Mouse (Mus musculus): ENCODE measurements at regions not wholly inside any gene's neighbourhood (a gene's known extent, or its start where the extent isn't known, plus 50 kb on each side); places are given as distances from the start of the nearest gene placed in this dataset.

DNA sequence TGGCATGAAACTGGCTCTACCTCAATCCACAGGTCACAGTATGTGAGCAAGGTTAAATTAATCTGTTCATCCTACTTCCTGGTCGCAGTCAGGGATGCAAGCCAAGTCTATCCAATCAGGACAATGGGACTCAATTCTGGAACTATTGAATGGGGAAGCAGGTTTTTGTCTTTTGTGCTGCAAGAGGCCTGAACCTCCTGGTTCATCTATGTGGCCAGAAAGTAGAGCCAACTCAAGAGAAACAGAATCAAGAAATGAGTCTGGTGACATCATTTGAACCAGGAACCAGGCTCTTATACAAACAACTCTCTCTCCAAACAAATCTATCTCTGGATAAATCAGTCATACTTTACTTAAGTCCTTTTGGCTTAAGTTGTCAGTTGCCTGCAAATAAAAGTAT, 294.7 kb upstream of the Usp25 start:
- DNase-seq (ENCODE audit: low read depth, low spot score): no peak

- no peak for DNase-seq (ENCODE audit: low read depth, low spot score)
These were observed 295.4 kb upstream of the Usp25 start for GRCm38 (mm10) chr16:76718147-76718546.

DNA sequence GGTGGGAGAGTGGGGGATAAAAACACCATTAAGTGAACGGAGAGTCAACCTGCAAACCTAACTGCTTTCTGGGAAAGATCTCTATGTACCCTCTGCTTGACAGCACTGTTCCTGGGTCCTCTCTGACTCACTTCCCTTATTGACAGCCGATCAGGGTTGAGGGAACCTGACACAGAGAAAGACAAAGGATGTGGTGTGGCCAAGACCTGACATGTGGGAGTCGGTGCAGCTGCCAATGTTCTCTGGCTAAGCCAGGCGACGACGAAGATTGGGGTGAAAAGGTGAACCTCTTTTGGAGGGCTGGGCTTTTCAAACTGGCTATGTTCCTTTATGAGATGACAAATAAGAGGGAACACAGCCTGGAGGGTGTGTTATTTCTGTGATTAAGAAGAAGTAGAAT, 318.6 kb upstream of the Usp25 start:
- DNase-seq (ENCODE audit: low read depth, low spot score): no peak

DNA sequence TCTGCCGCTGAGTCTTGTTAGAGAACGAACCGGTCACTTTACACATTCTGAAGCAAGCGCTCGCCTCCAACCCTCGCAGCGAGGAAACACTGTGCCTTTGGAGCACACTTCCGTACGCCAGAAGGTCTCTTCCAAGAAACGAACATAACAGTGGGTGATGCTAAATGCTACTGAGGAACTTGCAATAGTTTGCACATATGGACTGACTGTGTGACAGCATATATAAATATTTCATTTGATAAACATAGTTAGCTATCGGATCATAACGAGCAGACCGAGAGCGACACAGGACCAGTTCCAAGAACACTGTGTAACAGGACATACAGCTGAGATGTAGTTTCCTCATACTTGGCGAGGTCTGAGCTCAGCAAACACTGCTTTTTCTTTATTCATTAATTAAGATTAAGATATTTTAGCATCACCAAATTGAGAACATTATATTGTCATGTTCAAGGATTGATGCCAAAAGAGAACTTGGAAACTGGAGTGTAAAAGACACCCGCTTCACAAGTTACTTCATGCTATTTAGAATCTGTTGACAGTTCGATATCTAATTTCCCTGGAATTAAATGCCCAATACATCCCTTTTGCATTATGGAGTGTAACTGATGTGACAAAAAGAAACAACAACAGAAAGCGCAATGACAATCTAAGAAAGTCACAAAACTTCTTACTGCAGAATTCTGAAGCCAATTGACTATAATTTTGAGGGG, 314.3 kb upstream of the Nrip1 start:
- no peak for DNase-seq (ENCODE audit: low read depth, low spot score)

DNA sequence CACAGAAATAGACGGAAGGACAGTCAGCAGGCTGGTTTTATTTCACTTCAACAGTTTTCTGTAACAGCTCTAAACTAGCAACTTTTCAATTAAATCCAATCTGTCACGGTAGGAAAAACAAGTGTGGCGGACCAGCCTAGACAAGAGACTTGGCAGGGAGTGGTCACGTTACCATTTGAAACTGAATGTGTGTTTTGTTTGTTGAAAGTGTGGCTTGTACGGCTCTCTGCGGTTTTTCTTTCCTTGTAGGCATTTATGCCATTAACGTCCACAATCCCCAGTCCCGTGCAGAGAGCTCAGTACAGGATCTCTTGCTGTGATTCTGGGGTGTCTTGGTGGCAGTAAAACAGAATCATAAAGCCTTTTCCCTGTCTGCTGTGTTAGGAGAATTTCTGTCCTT, 311.9 kb upstream of the Nrip1 start:
- no peak for DNase-seq (ENCODE audit: low read depth, low spot score)

- DNase-seq (ENCODE audit: low read depth, low spot score): peak; percentile 5
These were observed 306.7 kb upstream of the Nrip1 start for GRCm38 (mm10) chr16:76680061-76680911.

DNA sequence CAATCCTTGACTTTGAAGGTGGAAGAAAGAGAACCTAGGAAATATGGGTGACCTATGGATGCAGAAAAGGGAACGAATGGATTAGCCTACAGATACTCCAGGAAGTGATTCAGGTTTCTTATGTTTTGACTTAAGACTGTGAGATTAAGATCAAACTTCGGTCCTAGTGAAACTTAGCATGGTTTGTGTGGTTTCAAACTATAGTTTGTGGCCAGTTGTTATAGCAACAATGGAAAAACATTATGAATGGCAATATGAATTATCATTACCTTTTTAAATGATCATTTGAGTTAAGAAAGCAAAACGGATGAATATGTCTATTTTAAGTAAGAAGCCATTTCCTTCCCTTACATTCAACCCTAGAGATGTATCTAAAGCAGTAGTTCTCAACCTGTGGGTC, 305.3 kb upstream of the Nrip1 start:
- DNase-seq (ENCODE audit: low read depth, low spot score): no peak

- no peak for DNase-seq (ENCODE audit: low read depth, low spot score)
These were observed 296.2 kb upstream of the Nrip1 start for GRCm38 (mm10) chr16:76669795-76670194.

GRCm38 (mm10) chr16:76667046-76667445, 293.4 kb upstream of the Nrip1 start:
- no peak for DNase-seq (ENCODE audit: low read depth, low spot score)

DNA sequence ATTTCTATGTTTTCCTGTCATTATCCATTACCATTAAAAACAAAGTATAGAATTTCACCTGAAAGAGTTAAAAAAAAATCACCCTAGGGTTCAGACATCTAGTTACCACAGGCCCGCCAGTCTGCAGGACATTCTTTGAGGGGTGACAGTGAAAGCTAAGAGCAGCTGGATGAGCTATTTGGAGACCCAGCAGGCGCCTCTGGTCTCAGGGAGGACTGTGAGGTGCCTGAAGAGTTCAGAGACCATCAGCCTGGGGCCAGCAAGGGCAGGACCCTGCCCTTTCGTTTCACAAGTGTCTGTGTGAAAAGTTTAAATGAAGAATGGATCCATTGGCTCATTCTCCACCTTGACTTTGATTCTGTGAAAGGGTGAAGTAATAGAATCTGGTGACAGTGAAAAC, 281.5 kb upstream of the Nrip1 start:
- no peak for DNase-seq (ENCODE audit: low read depth, low spot score)

- no peak for DNase-seq (ENCODE audit: low read depth, low spot score)
These were observed 270.7 kb upstream of the Nrip1 start for GRCm38 (mm10) chr16:76644281-76644680.

DNA sequence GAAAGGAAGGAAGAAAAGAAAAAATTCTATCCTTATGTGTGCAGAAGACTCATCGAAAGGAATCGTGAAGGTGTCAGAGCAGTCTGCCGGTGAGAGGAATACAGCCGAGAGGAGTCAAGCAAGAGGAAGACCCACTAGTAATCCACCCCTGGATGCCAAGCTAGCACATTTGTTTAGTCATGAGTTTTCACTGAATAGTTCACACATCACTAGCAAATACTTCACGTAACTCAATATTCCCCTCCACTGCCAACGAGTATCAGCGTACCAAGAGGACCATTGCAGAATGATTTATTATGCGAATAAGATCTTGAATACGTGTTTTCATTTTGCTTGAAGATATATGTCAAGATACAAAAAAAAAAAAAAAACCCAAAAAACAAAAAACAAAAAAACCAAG, 270.2 kb upstream of the Nrip1 start:
- no peak for DNase-seq (ENCODE audit: low read depth, low spot score)

DNA sequence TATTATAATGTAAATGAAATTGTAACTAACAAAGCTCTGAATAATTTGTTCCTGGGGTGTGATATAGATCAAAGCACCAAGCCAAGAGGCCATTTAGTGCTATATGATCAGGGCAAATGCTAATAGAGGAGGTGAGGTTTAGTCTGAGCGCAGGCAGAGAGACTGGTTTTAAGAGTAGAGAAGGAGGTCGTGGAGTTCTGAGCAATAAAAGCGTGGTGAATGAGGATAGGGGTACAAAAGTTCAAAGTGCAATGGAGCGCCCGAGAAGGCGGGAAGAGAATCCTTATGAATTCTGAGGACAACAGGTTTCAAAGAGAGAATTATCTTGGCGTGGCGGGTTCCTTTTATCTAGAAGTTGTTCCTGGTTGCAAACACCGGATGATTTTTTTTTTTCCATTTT, 261.5 kb upstream of the Nrip1 start:
- no peak for DNase-seq (ENCODE audit: low read depth, low spot score)

DNA sequence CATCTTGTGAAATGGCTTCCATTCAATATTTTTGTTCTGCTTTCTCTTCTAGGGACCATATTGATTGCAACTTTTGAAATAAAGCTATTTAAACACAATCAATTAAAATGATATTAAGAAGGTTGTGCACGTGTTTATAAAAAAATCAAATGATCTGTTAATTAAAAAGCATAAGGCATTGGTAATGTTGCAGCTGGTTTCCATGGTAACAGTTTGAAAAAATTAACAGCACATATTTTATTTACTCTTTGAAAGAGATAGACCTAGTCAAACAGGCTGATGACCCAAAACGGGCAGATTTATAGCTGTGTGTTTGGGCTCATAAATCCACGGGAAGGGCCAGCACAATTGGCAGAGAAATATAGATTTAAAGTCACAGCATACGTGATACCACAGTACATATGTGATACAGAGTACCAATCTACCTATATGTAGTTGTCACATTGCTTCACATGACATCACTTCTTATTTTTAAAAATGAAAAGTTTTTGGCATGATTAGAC, 260.6 kb upstream of the Nrip1 start:
- no peak for DNase-seq (ENCODE audit: low read depth, low spot score)

DNA sequence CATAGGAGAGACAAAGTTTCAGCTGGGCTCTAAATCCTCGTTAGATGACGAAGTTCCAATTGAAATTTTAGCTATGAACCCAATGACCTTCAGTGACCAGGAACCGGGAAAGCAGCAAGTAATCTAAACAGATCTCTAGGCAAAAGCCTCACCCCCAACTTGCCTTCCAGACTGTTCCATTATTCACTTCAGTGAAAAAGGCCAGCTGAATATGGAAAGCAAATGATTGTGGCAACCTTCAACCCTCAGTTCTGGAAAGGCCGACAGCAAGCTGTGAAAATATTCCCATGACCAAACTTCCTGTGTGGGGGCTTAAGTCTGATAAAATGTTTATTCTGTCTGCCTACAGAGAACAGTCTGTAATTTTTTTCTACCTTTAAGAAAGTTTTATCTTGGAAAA, 252.5 kb upstream of the Nrip1 start:
- no peak for DNase-seq (ENCODE audit: low read depth, low spot score)

- DNase-seq (ENCODE audit: low read depth, low spot score): peak; percentile 42
These were observed 248.1 kb upstream of the Nrip1 start for GRCm38 (mm10) chr16:76621715-76622114.

DNA sequence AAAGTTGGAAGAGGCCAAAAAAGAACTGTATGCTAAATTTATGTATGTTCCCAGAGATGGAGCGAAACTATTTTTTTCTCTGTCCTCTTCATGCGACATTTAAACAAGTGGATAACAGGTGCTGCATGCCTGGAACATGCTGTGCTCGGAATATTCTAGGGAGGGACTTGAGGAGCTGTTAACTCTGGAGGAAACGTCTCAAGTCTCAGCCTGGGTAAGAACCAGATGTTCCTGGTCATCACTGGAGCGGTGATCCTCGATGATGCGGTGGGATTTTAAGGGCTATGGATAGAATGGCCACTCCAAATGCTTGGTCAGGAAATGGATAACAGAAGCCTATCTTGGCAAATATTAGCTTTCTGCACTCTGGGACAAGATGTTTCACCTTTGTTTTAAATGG, 244.7 kb upstream of the Nrip1 start:
- no peak for DNase-seq (ENCODE audit: low read depth, low spot score)

- no peak for DNase-seq (ENCODE audit: low read depth, low spot score)
These were observed 237.4 kb upstream of the Nrip1 start for GRCm38 (mm10) chr16:76611061-76611460.

DNA sequence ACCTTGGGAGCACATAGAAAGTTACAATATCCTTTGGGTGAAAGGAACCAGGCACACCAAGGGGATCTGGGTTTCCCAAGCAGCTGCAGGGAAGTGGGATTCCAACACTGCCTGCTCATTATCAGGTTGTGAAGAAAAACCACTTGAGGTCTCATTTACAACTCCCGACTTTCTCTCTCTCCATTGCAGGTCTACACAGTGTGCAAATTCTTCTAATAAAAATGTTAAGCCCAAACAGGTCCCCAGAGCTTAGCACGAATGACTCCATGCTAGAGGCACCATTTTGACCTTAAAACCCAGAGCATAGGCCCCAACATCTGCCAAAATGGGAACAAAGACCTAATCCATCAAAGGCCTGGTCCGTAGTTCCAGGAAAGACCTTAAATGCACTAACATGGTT, 231.3 kb upstream of the Nrip1 start:
- no peak for DNase-seq (ENCODE audit: low read depth, low spot score)

- DNase-seq (ENCODE audit: low read depth, low spot score): no peak
These were observed 230.2 kb upstream of the Nrip1 start for GRCm38 (mm10) chr16:76603846-76604258.

DNA sequence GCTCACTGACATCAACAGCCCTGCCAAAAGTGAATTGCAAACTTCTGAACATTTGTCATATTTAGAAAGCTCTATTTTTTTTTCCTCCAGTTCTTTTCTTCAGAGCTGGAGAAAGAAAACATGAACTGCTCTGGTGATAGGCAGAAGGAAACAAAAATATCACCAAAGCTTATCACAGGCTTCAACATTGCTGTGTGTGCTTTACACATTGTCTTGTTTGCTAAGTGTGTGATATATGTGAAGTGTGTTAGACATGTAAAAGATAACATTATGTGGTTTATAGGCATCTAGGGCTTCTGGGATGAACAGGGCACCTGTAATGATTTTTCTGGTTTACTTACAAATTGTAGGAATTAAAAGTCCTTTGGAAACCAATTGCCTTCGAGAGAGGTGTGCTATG, 229.8 kb upstream of the Nrip1 start:
- no peak for DNase-seq (ENCODE audit: low read depth, low spot score)

- DNase-seq (ENCODE audit: low read depth, low spot score): no peak
These were observed 226.5 kb upstream of the Nrip1 start for GRCm38 (mm10) chr16:76600131-76600530.

Data from embryo, embryonic 11.5 days (tissue).